Mouse (Mus musculus) embryonic facial prominence, embryonic 15.5 days (tissue): ENCODE measurements around the gene E130218I03Rik. TPM values are rescaled to one million over a fixed set of nuclear protein-coding genes. Genes with fewer than 3 reads are reported as not detected.

Experiments
- ATAC-seq: fragments of 200-750 bp; cut with Nextera tagmentation; 2 replicates; pipeline ENCODE4 v1.8.0; 2017; ENCODE audit warnings: low read depth, moderate TSS enrichment; ENCODE audit not compliant: insufficient number of reproducible peaks, low FRiP score, low TSS enrichment
- H3K27ac ChIP-seq: fragments of 300-500 bp; sonication (generic); replicated peaks from 2 replicates; pipeline ENCODE4 v1.5.1; 2015; ENCODE audit warnings: mild to moderate bottlenecking, inconsistent platforms
- H3K27me3 ChIP-seq: fragments of 300-500 bp; sonication (generic); 2 replicates; pipeline ENCODE4 v1.6.1; 2015; ENCODE audit warnings: inconsistent platforms
- H3K36me3 ChIP-seq: fragments of 300-500 bp; sonication (generic); 2 replicates; pipeline ENCODE4 v1.6.1; 2015; ENCODE audit warnings: mild to moderate bottlenecking, inconsistent platforms
- H3K4me1 ChIP-seq: fragments of 300-500 bp; sonication (generic); 2 replicates; pipeline ENCODE4 v1.6.1; 2015; ENCODE audit warnings: inconsistent platforms
- H3K4me2 ChIP-seq: fragments of 300-500 bp; sonication (generic); replicated peaks from 2 replicates; pipeline ENCODE4 v1.6.1; 2015; ENCODE audit warnings: mild to moderate bottlenecking, inconsistent platforms
- H3K4me3 ChIP-seq: fragments of 300-500 bp; sonication (generic); replicated peaks from 2 replicates; pipeline ENCODE4 v1.5.1; 2015; ENCODE audit warnings: mild to moderate bottlenecking, inconsistent platforms
- H3K9ac ChIP-seq: fragments of 300-500 bp; sonication (generic); 2 replicates; pipeline ENCODE4 v1.6.1; 2015; ENCODE audit warnings: inconsistent platforms
- H3K9me3 ChIP-seq: fragments of 300-500 bp; sonication (generic); replicated peaks from 2 replicates; pipeline ENCODE4 v1.6.1; 2016; ENCODE audit warnings: inconsistent platforms
- WGBS: fragments of 180-500 bp; shearing (Covaris S2); methylation state at CpG from one replicate; pipeline ENCODE4 v1.1.7; 2015; 5-methylcytosine and 5-hydroxymethylcytosine counted together
- polyA plus RNA-seq: library from polyadenylated mRNA; unstranded; fragments of >200 nt; fragmentation: Nextera tagmentation; extraction: Ambion mirVana; gene quantifications from 2 replicates; pipeline ENCODE4 v1.2.1, GENCODE M21; 2015

Gene E130218I03Rik
- 0.30 and 0.33 TPM in 2 replicates for polyA plus RNA-seq

DNA sequence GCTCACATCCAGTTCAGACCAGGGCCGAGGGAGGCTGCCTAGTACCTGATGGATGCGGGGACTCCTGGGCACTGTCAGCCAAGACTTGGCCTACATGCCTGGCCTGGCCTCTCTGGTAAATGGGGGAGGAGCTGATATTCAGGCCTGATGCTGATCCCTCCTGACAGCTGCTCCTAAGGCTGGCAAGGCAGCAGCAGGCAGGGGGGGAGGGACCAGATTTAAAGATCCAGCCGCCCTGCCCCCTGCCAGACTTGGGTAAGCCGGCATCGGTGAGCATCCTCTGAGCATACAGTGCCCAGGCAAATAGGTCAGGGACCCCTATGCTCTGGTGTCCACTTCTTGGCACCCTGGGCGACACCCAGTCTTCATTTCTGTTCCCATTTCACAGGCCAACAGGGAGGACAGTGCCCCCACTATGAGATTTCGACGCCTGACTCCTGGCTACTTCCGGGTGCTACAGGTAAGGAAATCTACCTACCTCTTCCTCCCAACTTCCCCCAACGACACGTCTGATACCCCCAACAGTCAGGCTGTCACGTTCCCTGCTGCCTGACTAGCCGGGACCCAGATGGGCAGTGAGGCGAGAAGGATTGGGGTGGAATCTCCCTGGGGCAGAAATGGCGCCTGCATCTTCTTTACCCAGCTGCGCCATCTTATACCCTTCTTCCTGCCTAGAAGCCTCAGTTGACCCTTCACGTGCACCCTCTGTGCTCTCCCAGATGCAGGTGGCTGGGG, at the start of gene E130218I03Rik:
TSS of gene E130218I03Rik (plus strand) at position 147 of the 735 bp plus-strand sequence.
- Histone ChIP-seq H3K4me3 (peak within 1 kb of the TSS; percentile 82), H3K9me3 (no peaks in the 10 kb centered on the region), H3K9ac (no peak within 1 kb of the TSS), H3K36me3 (no peaks in the 10 kb centered on the region), H3K27ac (no peak within 1 kb of the TSS), H3K4me2 (peak within 1 kb of the TSS; percentile 88), H3K4me1 (peaks cover 20% of the 10 kb centered on the region), H3K27me3 (peaks cover 21% of the 10 kb centered on the region)
- whole genome bisulfite sequencing, result 80% methylated on average over 17 of the region's 17 CpGs
- no peak for ATAC-seq

DNA sequence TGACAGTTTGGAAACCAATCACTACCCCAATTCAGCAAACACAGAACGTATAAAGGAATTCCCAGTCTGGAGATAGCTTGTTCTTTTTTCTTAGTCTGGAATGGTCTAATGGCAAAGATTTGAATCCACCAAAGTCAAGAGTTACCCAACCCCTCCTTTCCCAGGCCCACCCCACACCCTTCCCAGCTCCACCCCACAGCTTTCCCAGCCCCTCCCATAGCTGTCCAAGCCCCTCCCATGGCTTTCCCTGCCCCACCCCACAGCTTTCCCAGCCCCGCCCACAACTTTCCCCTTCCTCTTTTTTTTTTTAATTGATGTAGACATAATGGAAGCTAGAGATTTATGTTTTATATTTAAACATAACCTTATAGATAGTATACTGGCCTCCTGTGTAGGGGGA, 44.1 kb upstream of the E130218I03Rik start:
- H3K9ac ChIP-seq, result no peak overlapping the region
- H3K4me2 ChIP-seq, result no peak overlapping the region
- H3K27me3 ChIP-seq, result no peaks in the 10 kb centered on the region
- WGBS, result 71% methylated on average over 2 of the region's 2 CpGs
- H3K27ac ChIP-seq, result no peak overlapping the region
- H3K36me3 ChIP-seq, result no peaks in the 10 kb centered on the region
- H3K4me3 ChIP-seq, result no peak overlapping the region
- no peaks in the 10 kb centered on the region for H3K4me1 ChIP-seq
- ATAC-seq, result no peak
- H3K9me3 ChIP-seq, result no peaks in the 10 kb centered on the region

GRCm38 (mm10) chr4:134202904-134203303, 40.6 kb upstream of the E130218I03Rik start, which contains the start of gene Gm7534:
TSS of gene Gm7534 (minus strand) at chr4:134203004.
- ATAC-seq, result no peak
- no peak within 1 kb of the TSS for H3K27ac ChIP-seq
- no peaks in the 10 kb centered on the region for H3K36me3 ChIP-seq
- H3K4me3 ChIP-seq, result no peak within 1 kb of the TSS
- H3K9me3 ChIP-seq, result no peaks in the 10 kb centered on the region
- H3K9ac ChIP-seq, result no peak within 1 kb of the TSS
- 95% methylated on average over 4 of the region's 4 CpGs for WGBS
- no peaks in the 10 kb centered on the region for H3K4me1 ChIP-seq
- H3K4me2 ChIP-seq, result no peak within 1 kb of the TSS
- H3K27me3 ChIP-seq, result no peaks in the 10 kb centered on the region

GRCm38 (mm10) chr4:134203340-134203896, 40.0 kb upstream of the E130218I03Rik start:
- no peaks in the 10 kb centered on the region for H3K9me3 ChIP-seq
- no peak overlapping the region for H3K4me2 ChIP-seq
- no peak overlapping the region for H3K27ac ChIP-seq
- 72% methylated on average over 17 of the region's 17 CpGs for WGBS
- H3K4me1 ChIP-seq, result no peaks in the 10 kb centered on the region
- no peak for ATAC-seq
- H3K9ac ChIP-seq, result no peak overlapping the region
- H3K27me3 ChIP-seq, result no peaks in the 10 kb centered on the region
- no peaks in the 10 kb centered on the region for H3K36me3 ChIP-seq
- H3K4me3 ChIP-seq, result no peak overlapping the region

- Histone ChIP-seq H3K9ac (no peak overlapping the region), H3K4me3 (no peak overlapping the region), H3K27ac (no peak overlapping the region), H3K4me2 (no peak overlapping the region), H3K36me3 (no peaks in the 10 kb centered on the region), H3K9me3 (no peaks in the 10 kb centered on the region), H3K27me3 (peaks cover 3% of the 10 kb centered on the region; the same call in 1 of the 2 replicates), H3K4me1 (no peaks in the 10 kb centered on the region)
- 41% methylated on average over 6 of the region's 6 CpGs for WGBS
- ATAC-seq, result no peak
These were observed 36.9 kb upstream of the E130218I03Rik start for GRCm38 (mm10) chr4:134206488-134207053.

- Histone ChIP-seq H3K36me3 (no peaks in the 10 kb centered on the region), H3K4me2 (no peak overlapping the region), H3K4me3 (no peak overlapping the region), H3K9me3 (no peaks in the 10 kb centered on the region), H3K4me1 (no peaks in the 10 kb centered on the region), H3K27me3 (no peaks in the 10 kb centered on the region), H3K9ac (no peak overlapping the region), H3K27ac (no peak overlapping the region)
- 56% methylated on average over 11 of the region's 11 CpGs for WGBS
- no peak for ATAC-seq
These were observed 20.5 kb upstream of the E130218I03Rik start for GRCm38 (mm10) chr4:134222793-134223600.

- no peak within 1 kb of the TSS for H3K4me2 ChIP-seq
- no peaks in the 10 kb centered on the region for H3K9me3 ChIP-seq
- no peaks in the 10 kb centered on the region for H3K4me1 ChIP-seq
- no peak within 1 kb of the TSS for H3K9ac ChIP-seq
- H3K27ac ChIP-seq, result no peak within 1 kb of the TSS
- H3K36me3 ChIP-seq, result no peaks in the 10 kb centered on the region
- H3K27me3 ChIP-seq, result no peaks in the 10 kb centered on the region
- no peak for ATAC-seq
- WGBS, result 69% methylated on average over 8 of the region's 8 CpGs
- H3K4me3 ChIP-seq, result no peak within 1 kb of the TSS
These were observed 16.3 kb upstream of the E130218I03Rik start, which contains the start of gene Catsper4 for GRCm38 (mm10) chr4:134227194-134227593. TSS of gene Catsper4 (minus strand) at chr4:134227383.

- 32% methylated on average over 8 of the region's 8 CpGs for WGBS
- Histone ChIP-seq H3K4me3 (no peak overlapping the region), H3K4me1 (no peaks in the 10 kb centered on the region), H3K27ac (no peak overlapping the region), H3K27me3 (no peaks in the 10 kb centered on the region), H3K4me2 (no peak overlapping the region), H3K9me3 (no peaks in the 10 kb centered on the region), H3K9ac (no peak overlapping the region), H3K36me3 (no peaks in the 10 kb centered on the region)
- no peak for ATAC-seq
These were observed 13.0 kb upstream of the E130218I03Rik start for GRCm38 (mm10) chr4:134230431-134230830.

- Histone ChIP-seq H3K9ac (no peak overlapping the region), H3K27me3 (peaks cover 14% of the 10 kb centered on the region), H3K36me3 (no peaks in the 10 kb centered on the region), H3K4me2 (no peak overlapping the region), H3K9me3 (no peaks in the 10 kb centered on the region), H3K4me3 (no peak overlapping the region), H3K27ac (no peak overlapping the region), H3K4me1 (peaks cover 14% of the 10 kb centered on the region)
- WGBS, result 74% methylated on average over 5 of the region's 5 CpGs
- no peak for ATAC-seq
These were observed 8.6 kb upstream of the E130218I03Rik start for GRCm38 (mm10) chr4:134234876-134235275.

DNA sequence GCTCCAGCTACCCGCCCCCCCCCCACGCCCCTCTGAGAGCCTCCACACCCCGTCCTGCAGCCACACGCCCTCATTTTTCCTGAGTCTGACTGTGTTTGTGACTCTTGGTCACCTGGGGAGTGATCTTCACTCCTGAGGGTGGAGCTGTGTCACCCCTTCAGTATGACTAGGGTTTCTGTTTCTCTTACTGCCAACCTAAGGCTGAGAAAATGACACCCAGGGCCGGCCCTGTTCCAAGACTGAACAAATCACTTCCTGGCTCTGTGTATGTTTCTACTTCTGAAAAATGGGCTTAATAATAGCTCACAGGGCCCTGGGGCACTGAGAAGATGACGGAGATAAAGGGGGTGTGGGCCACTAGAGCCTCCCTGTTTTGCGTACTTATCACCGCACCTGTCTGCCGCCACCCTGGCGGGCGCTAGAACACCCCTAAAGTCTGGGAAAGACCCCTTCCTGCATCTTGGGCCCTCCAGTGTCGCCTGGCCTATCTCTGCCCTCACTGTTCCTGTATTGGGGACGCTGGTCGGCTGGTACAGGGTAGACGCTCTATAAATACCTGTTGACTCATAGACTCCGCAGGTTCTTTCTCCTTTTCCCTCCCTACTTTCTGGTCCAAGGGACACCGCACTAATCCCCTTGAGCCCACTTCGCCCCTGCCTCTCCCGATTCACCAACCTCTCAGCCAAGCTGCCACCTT, 5.7 kb upstream of the E130218I03Rik start:
- H3K4me2 ChIP-seq, result peak overlapping the region; percentile 53
- H3K36me3 ChIP-seq, result no peaks in the 10 kb centered on the region
- peaks cover 14% of the 10 kb centered on the region for H3K4me1 ChIP-seq
- peak overlapping the region; percentile 38 for H3K4me3 ChIP-seq
- no peak for ATAC-seq
- 14% methylated on average over 19 of the region's 19 CpGs for WGBS
- H3K27ac ChIP-seq, result peak overlapping the region; percentile 29; the same call in 1 of the 2 replicates
- peaks cover 14% of the 10 kb centered on the region for H3K27me3 ChIP-seq
- no peaks in the 10 kb centered on the region for H3K9me3 ChIP-seq
- 0 out of 2 replicates have a peak overlapping the region, but pooled peaks have one; percentile 13 for H3K9ac ChIP-seq
